Mouse (Mus musculus): ENCODE results near the gene Tmem206.
A peak's percentile ranks its signal among the peaks of the same experiment; 100 is the strongest.

The Tmem206 gene

GRCm38 (mm10) chr1:191396897-191397849 is 71.5 kb downstream of the Tmem206 start:
- peak; percentile 98 to 99 for DNase-seq (ENCODE audit: low spot score in 2 of 2)

Data from frontal cortex, postnatal 36 days (tissue).